Mouse (Mus musculus): ENCODE data around the gene Ly6g5c.

GRCm38 (mm10) chr17:35155451-35155850 lies 47.4 kb downstream of the Ly6g5c start:
- TF ChIP-seq POLR2A (IDR thresholded peaks at IDR 0.05; ENCODE audit: borderline replicate concordance, insufficient read depth, low read length) (no peak), CTCF (IDR thresholded peaks at IDR 0.05; ENCODE audit: borderline replicate concordance, insufficient read depth, low read depth, low read length) (no peak)
